Mouse (Mus musculus) liver, embryonic 14.5 days (tissue): ENCODE data around the gene Oat. TPM values are rescaled to one million over a fixed set of nuclear protein-coding genes. Genes with fewer than 3 reads are reported as not detected.

Experiments
- ATAC-seq: fragments of 200-750 bp; cut with Nextera tagmentation; 2 replicates; pipeline ENCODE4 v1.8.0; 2017; ENCODE audit warnings: moderate number of reproducible peaks, mild to moderate bottlenecking, moderate library complexity; ENCODE audit not compliant: insufficient read depth
- DNase-seq, 3 experiments: peaks; one replicate each; pipeline ENCODE4 v3.0.0-alpha.2; 2012 to 2013; ENCODE audit warnings: low read depth in 3 of 3, low spot score in 3 of 3
- H3K27ac ChIP-seq: fragments of 300-500 bp; sonication (generic); 2 replicates; pipeline ENCODE4 v1.5.1; 2014; ENCODE audit warnings: moderate library complexity, mild to moderate bottlenecking, control low read depth, inconsistent platforms
- H3K27me3 ChIP-seq: fragments of 300-500 bp; sonication (generic); 2 replicates; pipeline ENCODE4 v1.6.1; 2014; ENCODE audit warnings: mild to moderate bottlenecking, low read length, moderate library complexity; ENCODE audit not compliant: control insufficient read depth, insufficient read depth
- H3K36me3 ChIP-seq: fragments of 300-500 bp; sonication (generic); replicated peaks from 2 replicates; pipeline ENCODE4 v1.6.1; 2014; ENCODE audit warnings: low read depth; ENCODE audit not compliant: control insufficient read depth, insufficient read depth
- H3K4me1 ChIP-seq, 2 experiments: fragments of 200-500 bp in 1 of 2; fragments of 300-500 bp in 1 of 2; sonication (generic) in 1 of 2; replicated peaks; 2 replicates each; pipeline ENCODE4 v1.6.1; 2012 to 2014; ENCODE audit warnings: antibody characterized with exemption in 1 of 2, inconsistent platforms in 1 of 2, low read length in 1 of 2; ENCODE audit not compliant: control insufficient read depth in 2 of 2, insufficient read depth in 2 of 2
- H3K4me2 ChIP-seq: fragments of 300-500 bp; sonication (generic); 2 replicates; pipeline ENCODE4 v1.6.1; 2014; ENCODE audit warnings: low read depth, mild to moderate bottlenecking, control low read depth, moderate library complexity
- H3K4me3 ChIP-seq, 2 experiments: fragments of 200-500 bp in 1 of 2; fragments of 300-500 bp in 1 of 2; sonication (generic) in 1 of 2; 2 replicates each; pipeline ENCODE4 v1.5.1; 2012 to 2014; ENCODE audit warnings: low read depth in 2 of 2, low read length in 2 of 2, mild to moderate bottlenecking in 2 of 2, control low read depth in 1 of 2, inconsistent platforms in 1 of 2, moderate library complexity in 1 of 2; ENCODE audit not compliant: insufficient read depth in 1 of 2
- H3K9ac ChIP-seq: fragments of 300-500 bp; sonication (generic); replicated peaks from 2 replicates; pipeline ENCODE4 v1.6.1; 2014; ENCODE audit warnings: mild to moderate bottlenecking, control low read depth, moderate library complexity
- H3K9me3 ChIP-seq: fragments of 300-500 bp; sonication (generic); 2 replicates; pipeline ENCODE4 v1.6.1; 2016; ENCODE audit warnings: low read length, mixed read lengths; ENCODE audit not compliant: control insufficient read depth
- CTCF ChIP-seq: IDR thresholded peaks from 2 replicates; pipeline ENCODE4 v1.5.1; 2016; ENCODE audit warnings: antibody characterized with exemption, low read depth, control low read depth
- EP300 ChIP-seq: IDR thresholded peaks from 2 replicates; pipeline ENCODE4 v1.6.1; 2016; ENCODE audit warnings: antibody characterized with exemption, low read depth
- WGBS: fragments of 180-500 bp; shearing (Covaris S2); extraction: QIAGEN DNeasy Blood & Tissue Kit; methylation state at CpG from one replicate; pipeline ENCODE4 v1.1.7; 2014; ENCODE audit not compliant: insufficient replicate concordance; 5-methylcytosine and 5-hydroxymethylcytosine counted together
- polyA plus RNA-seq, 2 experiments: library from polyadenylated mRNA; depleted of rRNA in 1 of 2; stranded (reverse) in 1 of 2; unstranded in 1 of 2; fragments of >200 nt; fragmentation: Nextera tagmentation in 1 of 2; extraction: Ambion mirVana in 1 of 2; gene quantifications; 2 replicates each; pipeline versions ENCODE4 v1.2.1 to v1.2.3; 2012 to 2014

Gene Oat
- polyA plus RNA-seq, 2 experiments, result 37.8 to 70.6 TPM

GRCm38 (mm10) chr7:132589610-132590009, 13.4 kb upstream of the Oat start:
- ATAC-seq, result no peak
- H3K4me2 ChIP-seq, result no peak overlapping the region

GRCm38 (mm10) chr7:132587167-132587566, 11.0 kb upstream of the Oat start:
- TF ChIP-seq CTCF (no peak), EP300 (no peak)
- no peak for ATAC-seq

More at GRCm38 (mm10) chr7:132589610-132590009, 13.4 kb upstream of the Oat start:
- no peak for DNase-seq
- H3K9me3 ChIP-seq, result no peaks in the 10 kb centered on the region
- TF ChIP-seq EP300 (no peak), CTCF (no peak)
- H3K9ac ChIP-seq, result no peak overlapping the region
- no peaks in the 10 kb centered on the region for H3K36me3 ChIP-seq
- WGBS, result 53% methylated on average over 5 of the region's 5 CpGs
- no peaks in the 10 kb centered on the region; a peak in 2 of 4 replicates for H3K4me1 ChIP-seq
- no peak overlapping the region for H3K4me3 ChIP-seq
- no peaks in the 10 kb centered on the region for H3K27me3 ChIP-seq
- H3K27ac ChIP-seq, result no peak overlapping the region

DNA sequence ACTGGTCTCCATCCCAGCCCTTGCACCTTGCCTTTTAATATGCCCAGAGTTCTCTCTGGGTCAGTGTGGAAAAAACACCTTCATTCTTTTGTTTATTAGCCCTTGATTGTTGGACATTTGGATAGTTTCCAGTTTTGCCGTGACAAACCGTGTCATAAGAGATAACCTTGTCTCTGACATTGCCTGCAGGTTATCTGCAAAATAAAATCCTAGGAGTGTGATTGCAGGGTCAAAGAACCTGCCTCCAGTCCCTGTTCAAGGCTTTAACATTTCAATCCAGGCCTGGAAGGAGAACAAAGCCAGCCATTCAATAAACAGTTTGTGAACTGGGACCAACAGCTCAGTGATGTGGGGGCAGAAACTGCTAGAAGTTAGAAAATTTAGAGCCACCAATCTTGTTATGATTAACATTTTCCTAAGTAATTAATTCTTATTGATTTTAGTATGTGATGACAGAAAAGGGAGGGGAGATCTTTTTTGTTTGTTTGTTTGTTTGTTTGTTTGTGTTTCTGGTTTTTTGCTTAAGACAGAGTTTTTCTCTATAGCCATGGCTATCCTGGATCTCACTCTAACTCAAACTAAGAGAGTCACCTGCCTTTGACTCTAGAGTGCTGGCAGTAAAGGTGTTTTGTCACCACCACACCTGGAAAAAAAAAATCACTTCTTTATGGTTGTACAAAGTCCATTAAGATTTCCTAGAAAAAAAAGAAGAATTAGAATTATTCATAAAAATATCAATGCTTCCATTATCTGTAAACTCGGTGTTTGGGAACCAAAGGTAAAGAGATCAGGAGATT, 9.7 kb upstream of the Oat start:
- H3K27ac ChIP-seq, result no peak overlapping the region
- no peak overlapping the region for H3K4me3 ChIP-seq
- no peaks in the 10 kb centered on the region for H3K27me3 ChIP-seq
- no peak for ATAC-seq
- WGBS, result 33% methylated on average over 3 of the region's 3 CpGs
- no peak for TF ChIP-seq CTCF
- no peak for TF ChIP-seq EP300
- no peak overlapping the region for H3K4me2 ChIP-seq
- no peaks in the 10 kb centered on the region for H3K9me3 ChIP-seq
- H3K36me3 ChIP-seq, result no peaks in the 10 kb centered on the region
- no peaks in the 10 kb centered on the region for H3K4me1 ChIP-seq
- no peak for DNase-seq
- H3K9ac ChIP-seq, result no peak overlapping the region

More at GRCm38 (mm10) chr7:132587167-132587566, 11.0 kb upstream of the Oat start:
- no peak for DNase-seq
- no peak overlapping the region for H3K4me2 ChIP-seq
- no peak overlapping the region for H3K9ac ChIP-seq
- H3K36me3 ChIP-seq, result no peaks in the 10 kb centered on the region
- H3K9me3 ChIP-seq, result no peaks in the 10 kb centered on the region
- H3K27me3 ChIP-seq, result no peaks in the 10 kb centered on the region
- H3K27ac ChIP-seq, result no peak overlapping the region
- WGBS, result 57% methylated on average over 5 of the region's 5 CpGs
- no peak overlapping the region for H3K4me3 ChIP-seq
- no peaks in the 10 kb centered on the region for H3K4me1 ChIP-seq

DNA sequence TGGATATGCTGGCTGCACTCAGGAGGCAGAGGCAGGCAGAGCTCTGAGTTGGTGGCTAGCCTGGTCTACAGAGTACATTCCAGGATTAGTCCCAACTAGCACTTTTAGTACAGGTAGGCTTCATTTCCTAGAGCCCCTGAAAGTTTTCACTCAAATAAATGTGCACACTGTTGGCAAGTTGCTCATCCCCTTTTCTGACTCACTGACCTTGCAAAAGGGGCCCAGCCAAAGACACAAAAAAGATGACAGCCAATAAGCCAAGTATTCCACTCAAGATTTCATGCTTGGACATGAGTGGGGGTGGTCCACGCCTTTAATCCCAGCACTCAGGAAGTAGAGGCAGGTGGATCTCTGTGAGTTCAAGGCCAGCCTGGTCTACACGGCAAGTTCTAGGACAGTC, 5.2 kb upstream of the Oat start:
- TF ChIP-seq EP300 (no peak), CTCF (no peak)
- H3K27me3 ChIP-seq, result no peaks in the 10 kb centered on the region
- H3K27ac ChIP-seq, result no peak overlapping the region
- no peak overlapping the region for H3K4me2 ChIP-seq
- peaks cover 5 to 6% of the 10 kb centered on the region in 2 experiments for H3K4me1 ChIP-seq
- no peak overlapping the region for H3K9ac ChIP-seq
- H3K9me3 ChIP-seq, result no peaks in the 10 kb centered on the region
- no peak for DNase-seq
- no peak for ATAC-seq
- H3K4me3 ChIP-seq, result no peak overlapping the region
- no peaks in the 10 kb centered on the region for H3K36me3 ChIP-seq
- 68% methylated on average over 2 of the region's 2 CpGs for WGBS

DNA sequence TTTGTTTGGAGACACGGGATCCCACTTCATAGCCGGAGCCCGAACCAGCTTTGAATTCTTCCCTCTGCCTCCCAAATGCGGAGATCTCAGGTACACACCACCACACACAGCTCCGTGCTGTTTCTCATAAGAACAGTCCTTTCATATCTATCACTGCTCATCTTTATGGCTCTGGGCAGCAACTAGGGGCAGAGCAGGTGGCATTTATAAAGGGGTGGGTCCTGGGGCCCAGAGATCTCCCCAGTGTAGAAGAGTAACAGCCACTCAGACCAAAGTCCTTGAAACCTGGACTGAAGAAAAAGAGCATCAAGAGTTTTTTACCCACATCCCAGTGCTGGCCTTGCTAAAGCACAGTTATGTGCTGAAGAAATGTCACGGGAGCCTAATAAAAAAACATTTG, 4.3 kb upstream of the Oat start:
- no peak for DNase-seq
- H3K27ac ChIP-seq, result no peak overlapping the region
- no peaks in the 10 kb centered on the region for H3K36me3 ChIP-seq
- no peak overlapping the region for H3K4me2 ChIP-seq
- ATAC-seq, result no peak
- WGBS, result 53% methylated on average over 6 of the region's 6 CpGs
- TF ChIP-seq CTCF, result no peak
- TF ChIP-seq EP300, result no peak
- no peaks in the 10 kb centered on the region for H3K27me3 ChIP-seq
- peaks cover 6% of the 10 kb centered on the region in 2 experiments for H3K4me1 ChIP-seq
- H3K9ac ChIP-seq, result no peak overlapping the region
- no peak overlapping the region for H3K4me3 ChIP-seq
- H3K9me3 ChIP-seq, result no peaks in the 10 kb centered on the region
